Mouse (Mus musculus) layer of hippocampus, adult 6 months (tissue): ENCODE results near the gene Nudt22. TPM values are rescaled to one million over a fixed set of nuclear protein-coding genes. Genes with fewer than 3 reads are reported as not detected.

Source experiments
- long read RNA-seq, 2 experiments: library from polyadenylated mRNA; unstranded; transcript quantifications; one replicate each; pipeline ENCODE4 v2.0.0; 2019 to 2020
- polyA plus RNA-seq: library from polyadenylated mRNA; unstranded; fragments of <200 nt; fragmentation: Nextera tagmentation; gene quantifications from 2 replicates; pipeline ENCODE4 v1.2.3, GENCODE M21; 2021

Nudt22 gene
- 17.2 and 17.7 TPM in 2 replicates for polyA plus RNA-seq
- long read RNA-seq, experiment 1, transcript Nudt22-201 (6 exons, 1,000 nt), result major isoform, 12 of 19 reads
- long read RNA-seq, experiment 1, partial matches to known transcripts, result 4 of 19 reads
- long read RNA-seq, experiment 1, other reads (novel, unspliced or antisense), result 3 of 19 reads
- long read RNA-seq, experiment 2, transcript Nudt22-201 (6 exons, 1,000 nt), result major isoform, 8 of 8 reads
- long read RNA-seq, experiment 2, partial matches to known transcripts, result 0 of 8 reads
- long read RNA-seq, experiment 2, other reads (novel, unspliced or antisense), result 0 of 8 reads

DNA sequence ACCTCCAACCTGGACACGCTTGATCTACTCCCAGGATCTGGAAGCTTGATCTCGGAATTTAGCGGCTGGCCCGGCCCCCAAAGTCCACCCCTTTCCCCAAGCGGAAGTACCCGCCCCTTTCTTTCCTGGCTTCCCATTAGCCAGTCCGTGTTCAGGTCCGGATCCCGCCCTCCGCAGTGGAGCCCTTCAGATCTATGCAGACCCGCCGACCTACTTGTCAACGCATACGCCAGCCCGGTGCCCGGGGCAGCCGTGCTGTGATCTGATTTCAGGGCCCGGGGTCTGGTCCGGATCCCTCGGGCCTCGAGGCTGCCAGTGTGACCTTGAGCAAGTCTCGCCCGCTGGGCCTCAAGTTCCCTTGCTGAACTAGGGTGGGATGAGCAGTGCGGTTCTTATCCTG is at the start of gene Nudt22, which contains the start of gene Trpt1:
TSS of gene Nudt22 (minus strand) at position 112 of the 400 bp plus-strand sequence.
TSS of gene Trpt1 (plus strand) at position 126 of the 400 bp plus-strand sequence.

DNA sequence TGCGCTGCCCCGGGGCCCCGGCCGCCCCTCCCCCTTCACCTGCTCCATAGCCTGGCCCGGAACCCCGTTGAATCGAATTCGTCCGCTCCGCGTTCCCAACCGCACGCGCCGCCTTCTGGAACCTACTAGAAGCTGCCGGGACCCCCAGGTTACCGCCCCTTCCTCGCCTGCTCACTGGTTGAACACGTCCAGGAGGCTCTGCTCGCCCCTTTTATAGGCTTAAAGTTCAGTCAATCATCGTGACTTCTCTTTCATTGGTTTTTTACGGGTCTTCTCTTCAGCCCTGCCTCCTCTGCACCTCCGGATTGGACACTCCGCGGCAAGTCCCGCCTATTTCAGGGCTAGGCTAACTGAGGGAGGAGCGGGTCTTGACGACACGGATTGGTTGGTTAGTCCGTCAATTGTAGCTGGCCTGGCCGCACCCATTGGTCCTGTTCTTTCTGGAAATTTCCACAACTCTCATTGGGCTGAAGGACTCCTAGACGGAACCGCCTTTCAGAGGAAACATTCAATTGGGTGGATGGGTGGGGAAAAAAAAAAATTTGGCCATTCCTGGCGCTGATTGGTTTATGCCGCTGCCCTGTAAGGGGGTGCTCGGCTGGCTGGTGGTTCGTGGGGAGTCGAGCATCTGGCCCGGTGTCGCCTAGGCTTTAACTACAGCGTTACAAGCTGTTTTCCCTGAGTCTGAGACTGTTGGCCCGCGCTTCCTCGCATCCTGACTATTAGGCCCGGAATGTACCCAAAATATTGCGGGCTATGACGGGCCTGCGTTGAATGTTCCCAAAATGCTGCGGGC is 44.1 kb upstream of the Nudt22 start, which contains the start of gene Stip1:
TSS of gene Stip1 (minus strand) at position 127 of the 796 bp plus-strand sequence.

DNA sequence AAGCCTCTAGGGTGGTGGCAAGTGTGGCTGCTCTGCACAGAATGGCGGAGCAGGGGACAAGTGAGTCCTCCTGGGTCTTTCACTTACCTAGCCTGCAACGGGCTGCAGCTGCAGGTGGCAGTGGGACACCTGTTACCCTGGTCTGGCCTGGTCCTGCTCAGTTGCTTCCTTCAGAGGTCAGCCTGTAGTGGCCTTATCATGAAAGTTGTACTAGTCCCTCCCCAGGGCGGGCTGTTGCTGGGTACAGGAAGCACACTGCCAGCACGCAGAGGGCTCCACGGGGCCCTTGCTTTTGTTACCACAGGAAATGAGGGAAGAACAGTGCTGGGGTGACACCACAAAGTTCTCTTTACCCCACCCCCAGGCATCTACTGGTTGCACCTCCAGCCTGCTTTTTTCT is 23.3 kb upstream of the Nudt22 start, which contains the start of gene Fermt3:
TSS of gene Fermt3 (minus strand) at position 279 of the 400 bp plus-strand sequence.

DNA sequence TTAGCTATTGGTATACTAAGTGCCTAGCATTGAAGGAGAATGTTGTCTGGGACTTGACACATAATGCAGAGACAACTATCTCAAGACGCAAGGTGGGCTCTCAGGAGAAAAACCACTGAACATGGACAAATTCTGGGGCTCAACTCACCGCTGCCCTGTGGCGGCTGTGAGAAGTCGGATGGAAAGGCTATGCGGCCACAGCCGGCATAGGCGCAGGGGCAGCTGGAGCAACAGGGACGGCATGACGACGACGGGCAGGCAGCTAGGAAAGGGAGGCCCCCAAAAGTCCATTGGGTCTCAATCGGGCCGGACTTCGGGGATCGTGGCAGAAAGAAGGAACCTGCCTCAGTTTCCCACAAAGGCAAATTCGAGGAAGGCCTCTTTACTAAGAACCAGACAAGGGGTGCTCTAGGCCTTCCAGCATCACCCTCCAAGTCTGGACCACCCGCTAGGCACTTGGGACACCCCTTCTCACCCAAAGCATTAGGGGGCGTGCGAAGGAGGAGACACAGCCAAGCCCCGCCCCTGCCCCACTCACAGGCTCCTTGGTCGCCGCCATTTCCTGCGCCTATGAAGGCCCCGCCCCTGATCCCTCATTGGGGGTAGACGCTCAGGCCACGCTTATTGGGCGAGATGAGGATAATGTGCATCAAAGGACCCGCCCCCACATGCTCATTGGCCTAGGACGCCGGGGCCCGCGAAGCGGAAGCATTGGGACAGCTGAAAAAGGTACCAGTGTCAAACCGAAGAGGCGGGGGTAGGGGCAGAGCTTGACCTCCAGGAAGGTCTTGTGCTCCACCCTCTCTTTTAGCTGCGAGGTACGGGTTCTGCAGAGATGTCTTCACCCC is 3.7 kb downstream of the Nudt22 start, which contains the start of gene Dnajc4:
TSS of gene Dnajc4 (minus strand) at position 562 of the 848 bp plus-strand sequence.

DNA sequence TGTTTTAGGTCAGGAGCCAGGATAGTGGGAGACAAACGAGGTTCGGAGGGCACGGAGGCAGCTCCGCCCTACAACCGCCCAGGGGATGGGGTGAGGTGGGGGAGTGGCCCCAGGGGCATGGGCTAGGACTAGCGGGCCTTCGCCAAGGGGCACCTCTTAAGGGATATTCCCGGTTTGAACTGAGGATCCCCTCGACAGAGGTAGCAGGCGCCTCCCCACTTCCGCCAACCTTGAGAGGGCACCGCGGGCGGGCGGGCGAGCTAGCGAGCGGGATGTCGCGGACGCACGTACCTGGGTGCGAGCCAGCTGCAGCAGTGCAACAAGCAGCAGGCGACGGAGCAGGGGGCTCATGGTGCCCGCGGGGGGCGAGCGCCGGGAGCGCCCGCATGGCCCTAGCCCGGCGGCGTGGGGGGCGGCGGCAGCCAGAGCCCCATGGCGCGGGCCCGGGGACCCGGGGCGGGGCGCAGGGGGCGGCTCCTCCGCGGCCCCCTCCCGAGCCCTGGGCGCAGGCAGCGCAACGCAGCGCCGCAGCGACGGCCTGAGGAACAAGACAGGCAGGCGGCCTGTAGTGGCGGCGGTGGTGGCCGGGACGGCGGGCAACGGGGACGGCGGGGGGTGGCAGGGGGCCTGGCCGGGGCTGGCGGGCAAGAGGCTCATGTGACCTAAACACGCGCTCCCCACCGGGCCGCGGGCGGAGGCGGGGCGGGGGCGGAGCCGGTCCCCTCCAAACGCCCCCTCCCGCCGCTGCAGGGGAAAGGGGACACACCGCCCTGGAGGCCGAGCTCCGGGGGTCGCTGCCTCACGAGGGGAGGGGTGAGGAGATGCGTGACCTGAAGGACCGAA is 8.6 kb downstream of the Nudt22 start, which contains the start of gene Vegfb:
TSS of gene Vegfb (minus strand) at position 591 of the 843 bp plus-strand sequence.

DNA sequence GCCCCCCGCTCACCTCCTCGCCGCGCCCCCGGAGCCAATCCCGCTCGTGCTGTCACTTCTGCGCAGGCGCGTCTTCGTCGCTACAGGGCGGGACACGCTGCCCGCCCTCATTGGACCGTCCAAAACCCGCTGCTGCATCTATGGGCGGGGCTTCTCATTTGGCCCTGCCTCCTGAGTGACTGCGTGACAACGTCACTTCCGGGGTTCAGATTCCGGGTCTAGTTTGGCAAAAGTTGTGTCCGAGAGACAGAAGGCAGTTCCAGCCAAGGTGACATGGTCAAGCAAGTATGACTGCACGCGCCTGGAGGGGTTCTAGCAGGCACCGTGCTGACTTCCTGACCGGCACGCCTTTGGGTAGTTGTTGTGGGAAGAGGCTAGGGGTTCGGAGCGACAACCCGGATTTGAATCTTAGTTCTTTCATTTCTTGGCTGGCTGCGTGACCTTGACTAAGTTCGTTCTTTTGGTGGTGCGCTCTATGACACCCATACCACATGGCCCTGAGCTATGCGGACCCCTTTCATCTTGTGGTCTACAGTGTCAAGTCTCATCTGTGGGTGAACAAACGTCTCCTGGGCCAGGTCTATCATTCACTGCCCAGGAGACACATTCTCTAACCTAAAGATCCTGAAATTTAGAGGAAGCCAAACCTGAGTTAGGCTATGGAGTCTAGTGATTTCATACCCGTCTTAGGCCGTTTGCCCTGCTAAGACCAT is 15.4 kb downstream of the Nudt22 start, which contains the start of gene Fkbp2:
TSS of gene Fkbp2 (minus strand) at position 121 of the 713 bp plus-strand sequence.

DNA sequence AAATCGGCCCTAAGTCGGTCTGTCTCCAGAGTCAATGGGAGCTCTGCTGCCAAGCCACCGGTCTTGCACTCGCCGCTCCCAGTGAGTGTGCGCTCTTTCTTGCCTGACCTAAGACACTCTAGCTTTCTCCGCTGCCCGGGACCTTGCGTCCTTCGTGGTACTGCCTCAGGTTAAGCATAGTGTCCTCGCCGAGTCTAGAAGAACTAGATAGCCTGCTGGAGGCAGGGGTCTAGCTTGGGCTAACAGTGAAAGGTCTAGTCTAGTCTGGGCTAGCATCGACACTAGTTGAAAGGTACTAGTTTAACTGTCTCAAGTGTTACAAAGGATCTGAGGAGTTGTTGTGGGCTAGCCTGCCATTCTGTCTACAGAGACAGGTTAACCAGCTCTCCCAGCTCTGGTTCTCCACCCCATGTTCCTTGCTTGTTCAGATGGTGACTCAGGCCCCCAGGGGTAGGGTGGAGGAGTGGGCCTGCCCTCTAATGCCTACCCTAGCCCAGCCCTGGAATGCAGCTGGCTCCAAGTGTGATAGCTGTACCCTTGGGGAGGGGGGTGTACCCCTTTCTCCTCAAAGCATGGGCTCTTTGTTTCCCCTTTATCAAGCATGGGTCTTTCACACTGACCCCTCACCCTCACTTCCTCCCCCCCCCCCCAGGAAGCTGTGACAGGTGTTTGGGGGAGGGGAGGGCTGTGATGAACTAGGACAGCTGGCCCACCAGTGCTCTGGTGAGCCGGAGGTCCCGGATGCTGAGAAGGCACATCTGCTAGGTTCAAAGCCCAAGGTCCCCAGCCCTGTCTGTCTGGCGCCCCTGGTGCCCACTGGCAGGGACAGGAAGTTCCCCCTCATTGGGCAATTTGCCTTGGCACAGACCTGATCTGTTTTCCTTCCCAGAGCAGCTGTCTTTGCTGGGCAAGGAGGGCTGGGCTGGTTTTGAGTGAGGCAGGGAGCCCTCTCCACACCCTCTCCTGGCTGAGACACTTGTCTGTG is 20.1 kb downstream of the Nudt22 start, which contains the start of gene Plcb3:
TSS of gene Plcb3 (minus strand) at position 934 of the 985 bp plus-strand sequence.

DNA sequence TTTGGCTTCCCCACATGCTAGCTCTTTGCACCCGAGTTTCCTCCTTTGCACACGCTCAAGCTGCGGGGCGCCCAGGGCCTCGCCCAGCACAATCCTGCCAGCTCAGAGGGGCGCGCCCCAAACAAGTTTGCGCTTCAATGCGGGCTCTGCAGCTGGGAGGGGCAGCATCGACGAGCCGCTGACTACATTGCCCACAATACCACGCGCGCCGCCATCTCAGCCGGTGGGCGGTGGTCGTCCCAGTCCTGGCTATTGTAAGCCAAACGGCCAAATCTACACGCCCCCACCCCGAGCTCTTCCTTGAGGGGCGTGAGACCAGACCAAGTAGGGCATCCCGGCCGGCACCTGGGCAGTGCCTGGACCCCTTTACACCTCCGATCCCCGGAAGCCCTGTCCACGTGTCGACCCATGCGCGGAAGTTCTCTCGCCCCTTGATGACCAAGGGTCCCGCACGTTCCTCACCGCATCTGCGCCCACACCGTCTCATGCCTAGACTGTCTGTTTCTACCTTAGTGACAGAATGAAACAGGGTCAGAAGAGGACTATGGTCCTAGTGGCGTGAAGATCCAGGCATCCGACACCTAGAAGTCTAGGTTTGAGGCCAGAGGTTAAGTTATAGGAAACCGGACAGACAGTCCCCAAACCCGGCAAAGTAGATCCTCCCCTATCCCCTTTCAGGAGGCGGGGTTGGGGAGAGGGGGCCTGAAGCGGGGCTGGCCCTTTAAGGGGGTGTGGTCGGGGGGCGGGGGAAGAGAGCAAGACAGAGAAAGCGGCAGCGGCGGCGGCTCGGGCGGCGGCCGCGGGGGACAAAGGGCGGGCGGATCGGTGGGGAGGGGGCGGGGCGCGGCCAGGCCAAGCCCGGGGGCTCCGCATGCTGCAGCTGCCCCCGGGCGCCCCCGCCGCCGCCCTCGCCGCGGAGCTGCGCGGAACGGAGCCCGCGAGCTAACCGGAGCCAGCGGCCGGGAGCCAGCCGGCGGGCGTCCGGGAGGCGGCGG is 21.4 kb downstream of the Nudt22 start, which contains the start of gene Ppp1r14b:
TSS of gene Ppp1r14b (plus strand) at position 758 of the 995 bp plus-strand sequence.

Other genes starting within 250 kb of the Nudt22 start
- 28.5 and 31.7 TPM in 2 replicates for gene Rps6ka4, start 155.5 kb downstream of the Nudt22 start, polyA plus RNA-seq
- 1.4 and 1.6 TPM in 2 replicates for gene Ccdc88b, start 137.9 kb downstream of the Nudt22 start, polyA plus RNA-seq
- gene Trmt112, start 86.4 kb downstream of the Nudt22 start, polyA plus RNA-seq, result 133 and 145 TPM in 2 replicates
- gene Prdx5, start 86.0 kb downstream of the Nudt22 start, polyA plus RNA-seq, result 774 and 793 TPM in 2 replicates
- 3.2 and 3.4 TPM in 2 replicates for gene Esrra, start 74.3 kb downstream of the Nudt22 start, polyA plus RNA-seq
- 4.3 TPM in 2 replicates for gene Catsperz, start 70.7 kb downstream of the Nudt22 start, polyA plus RNA-seq
- gene Kcnk4, start 61.6 kb downstream of the Nudt22 start, polyA plus RNA-seq, result 10.4 and 12.2 TPM in 2 replicates
- 47.9 and 48.1 TPM in 2 replicates for gene Bad, start 54.3 kb downstream of the Nudt22 start, polyA plus RNA-seq
- 18.3 and 23.0 TPM in 2 replicates for gene Gpr137, start 53.6 kb downstream of the Nudt22 start, polyA plus RNA-seq
- 23.4 and 26.0 TPM in 2 replicates for gene Ppp1r14b, start 21.1 kb downstream of the Nudt22 start, polyA plus RNA-seq
- 8.5 and 8.6 TPM in 2 replicates for gene Plcb3, start 19.6 kb downstream of the Nudt22 start, polyA plus RNA-seq
- 284 and 296 TPM in 2 replicates for gene Fkbp2, start 15.6 kb downstream of the Nudt22 start, polyA plus RNA-seq
- gene Vegfb, start 8.5 kb downstream of the Nudt22 start, polyA plus RNA-seq, result 74.0 and 88.5 TPM in 2 replicates
- gene Dnajc4, start 3.5 kb downstream of the Nudt22 start, polyA plus RNA-seq, result 27.6 and 28.0 TPM in 2 replicates
- gene Trpt1, start within 50 bp of the Nudt22 start, polyA plus RNA-seq, result 18.7 and 22.7 TPM in 2 replicates
- 3.8 and 4.5 TPM in 2 replicates for gene Fermt3, start 23.4 kb upstream of the Nudt22 start, polyA plus RNA-seq
- gene Stip1, start 43.9 kb upstream of the Nudt22 start, polyA plus RNA-seq, result 119 and 128 TPM in 2 replicates
- 3.4 and 3.9 TPM in 2 replicates for gene Macrod1, start 60.7 kb upstream of the Nudt22 start, polyA plus RNA-seq
- gene Flrt1, start 109.6 kb upstream of the Nudt22 start, polyA plus RNA-seq, result 2.2 and 2.6 TPM in 2 replicates
- 740 and 803 TPM in 2 replicates for gene Otub1, start 210.2 kb upstream of the Nudt22 start, polyA plus RNA-seq
- 7,358 and 7,691 TPM in 2 replicates for gene Cox8a, start 221.5 kb upstream of the Nudt22 start, polyA plus RNA-seq
- 8.5 and 9.4 TPM in 2 replicates for gene Naa40, start 245.1 kb upstream of the Nudt22 start, polyA plus RNA-seq